Mouse (Mus musculus): ENCODE data around the gene Fstl4. TPM values are rescaled to one million over a fixed set of nuclear protein-coding genes. Genes with fewer than 3 reads are reported as not detected.

The Fstl4 gene
- total and polyA plus RNA-seq, 2 experiments from 2014 or later: 7.4 to 8.1 TPM

GRCm38 (mm10) chr11:53097331-53097730 is 332.9 kb downstream of the Fstl4 start:
- Histone ChIP-seq H3K4me3 (ENCODE audit: low read depth, low read length) (no peak overlapping the region), H3K9ac (no peak overlapping the region), H3K27ac (ENCODE audit: low read depth, low read length) (no peak overlapping the region), H3K9me3 (ENCODE audit: low read length) (no peaks in the 10 kb centered on the region), H3K27me3 (ENCODE audit: insufficient read depth, low read length) (no peaks in the 10 kb centered on the region), H3K4me1 (ENCODE audit: insufficient read depth) (no peaks in the 10 kb centered on the region), H3K36me3 (ENCODE audit: insufficient read depth) (no peaks in the 10 kb centered on the region), H3K4me2 (ENCODE audit: low read depth) (no peak overlapping the region)
- TF ChIP-seq CTCF (IDR thresholded peaks at IDR 0.05; ENCODE audit: low read depth): no peak
- no peak for ATAC-seq
- no peak for DNase-seq
- 83% methylated on average over 8 of the region's 8 CpGs for WGBS

GRCm38 (mm10) chr11:53097870-53098269 is 333.4 kb downstream of the Fstl4 start:
- Histone ChIP-seq H3K36me3 (ENCODE audit: insufficient read depth) (no peaks in the 10 kb centered on the region), H3K4me2 (ENCODE audit: low read depth) (no peak overlapping the region), H3K9ac (no peak overlapping the region), H3K27ac (ENCODE audit: low read depth, low read length) (no peak overlapping the region), H3K4me1 (ENCODE audit: insufficient read depth) (no peaks in the 10 kb centered on the region), H3K27me3 (ENCODE audit: insufficient read depth, low read length) (no peaks in the 10 kb centered on the region), H3K4me3 (ENCODE audit: low read depth, low read length) (no peak overlapping the region), H3K9me3 (ENCODE audit: low read length) (no peaks in the 10 kb centered on the region)
- no peak for DNase-seq
- WGBS: 97% methylated on average over 6 of the region's 6 CpGs
- TF ChIP-seq CTCF (IDR thresholded peaks at IDR 0.05; ENCODE audit: low read depth): no peak
- ATAC-seq: no peak

GRCm38 (mm10) chr11:53098780-53099198 is 334.4 kb downstream of the Fstl4 start:
- Histone ChIP-seq H3K4me1 (ENCODE audit: insufficient read depth) (no peaks in the 10 kb centered on the region), H3K9me3 (ENCODE audit: low read length) (no peaks in the 10 kb centered on the region), H3K36me3 (ENCODE audit: insufficient read depth) (no peaks in the 10 kb centered on the region), H3K27me3 (ENCODE audit: insufficient read depth, low read length) (no peaks in the 10 kb centered on the region), H3K4me2 (ENCODE audit: low read depth) (no peak overlapping the region), H3K9ac (no peak overlapping the region), H3K27ac (ENCODE audit: low read depth, low read length) (no peak overlapping the region), H3K4me3 (ENCODE audit: low read depth, low read length) (no peak overlapping the region)
- no peak for TF ChIP-seq CTCF (IDR thresholded peaks at IDR 0.05; ENCODE audit: low read depth)
- 56% methylated on average over 3 of the region's 3 CpGs for WGBS
- DNase-seq (no peak), ATAC-seq (no peak)

DNA sequence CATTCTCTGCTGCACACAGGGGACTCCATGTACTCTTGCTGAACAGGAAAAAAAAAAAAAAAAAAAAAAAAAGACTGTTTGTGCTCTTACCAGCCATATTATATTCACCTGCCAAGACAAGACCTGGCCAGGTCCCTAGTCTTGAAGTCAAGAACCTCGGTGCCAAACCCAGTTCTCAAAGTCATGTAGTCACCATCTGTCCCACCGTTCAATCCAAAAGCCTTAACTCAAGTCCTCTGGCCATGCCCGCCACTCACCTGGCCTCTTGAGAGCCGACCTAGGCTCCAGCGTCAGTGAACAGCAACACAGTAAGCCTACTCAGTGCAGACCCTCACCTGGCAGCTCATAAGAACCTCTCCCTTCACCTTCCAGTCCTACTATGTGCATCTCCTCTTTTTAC is 334.9 kb downstream of the Fstl4 start:
- no peak overlapping the region for H3K4me3 ChIP-seq (ENCODE audit: low read depth, low read length)
- DNase-seq: no peak
- 88% methylated on average over 5 of the region's 5 CpGs for WGBS
- H3K4me2 ChIP-seq (ENCODE audit: low read depth): no peak overlapping the region
- no peaks in the 10 kb centered on the region for H3K4me1 ChIP-seq (ENCODE audit: insufficient read depth)
- ATAC-seq: no peak
- H3K9ac ChIP-seq: no peak overlapping the region
- no peaks in the 10 kb centered on the region for H3K36me3 ChIP-seq (ENCODE audit: insufficient read depth)
- TF ChIP-seq CTCF (IDR thresholded peaks at IDR 0.05; ENCODE audit: low read depth): no peak
- no peaks in the 10 kb centered on the region for H3K27me3 ChIP-seq (ENCODE audit: insufficient read depth, low read length)
- H3K9me3 ChIP-seq (ENCODE audit: low read length): no peaks in the 10 kb centered on the region
- H3K27ac ChIP-seq (ENCODE audit: low read depth, low read length): no peak overlapping the region

DNA sequence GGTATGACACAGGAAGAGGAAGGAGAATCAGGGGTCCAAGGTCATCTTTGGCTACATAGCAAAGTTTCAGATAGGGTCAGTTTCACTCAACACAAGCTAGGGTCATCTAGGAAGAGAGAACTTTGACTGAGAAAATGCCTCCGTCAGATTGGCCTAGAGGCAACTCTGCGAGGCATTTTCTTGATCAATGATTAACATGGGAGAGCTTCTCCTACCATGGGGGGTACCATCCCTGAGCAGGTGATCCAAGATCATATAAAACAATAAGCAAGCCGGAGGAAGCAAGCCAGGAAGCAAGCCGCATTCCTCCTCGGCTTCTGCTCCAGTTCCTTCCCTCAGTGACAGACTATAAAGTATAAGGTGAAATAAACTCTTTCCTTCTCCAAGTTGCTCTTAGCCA is 337.3 kb downstream of the Fstl4 start:
- no peaks in the 10 kb centered on the region for H3K4me1 ChIP-seq (ENCODE audit: insufficient read depth)
- H3K4me3 ChIP-seq (ENCODE audit: low read depth, low read length): no peak overlapping the region
- ATAC-seq (no peak), DNase-seq (no peak)
- no peaks in the 10 kb centered on the region for H3K27me3 ChIP-seq (ENCODE audit: insufficient read depth, low read length)
- H3K9ac ChIP-seq: no peak overlapping the region
- no peak for TF ChIP-seq CTCF (IDR thresholded peaks at IDR 0.05; ENCODE audit: low read depth)
- H3K36me3 ChIP-seq (ENCODE audit: insufficient read depth): no peaks in the 10 kb centered on the region
- H3K4me2 ChIP-seq (ENCODE audit: low read depth): no peak overlapping the region
- H3K9me3 ChIP-seq (ENCODE audit: low read length): no peaks in the 10 kb centered on the region
- WGBS: 87% methylated on average over 5 of the region's 5 CpGs
- H3K27ac ChIP-seq (ENCODE audit: low read depth, low read length): no peak overlapping the region

DNA sequence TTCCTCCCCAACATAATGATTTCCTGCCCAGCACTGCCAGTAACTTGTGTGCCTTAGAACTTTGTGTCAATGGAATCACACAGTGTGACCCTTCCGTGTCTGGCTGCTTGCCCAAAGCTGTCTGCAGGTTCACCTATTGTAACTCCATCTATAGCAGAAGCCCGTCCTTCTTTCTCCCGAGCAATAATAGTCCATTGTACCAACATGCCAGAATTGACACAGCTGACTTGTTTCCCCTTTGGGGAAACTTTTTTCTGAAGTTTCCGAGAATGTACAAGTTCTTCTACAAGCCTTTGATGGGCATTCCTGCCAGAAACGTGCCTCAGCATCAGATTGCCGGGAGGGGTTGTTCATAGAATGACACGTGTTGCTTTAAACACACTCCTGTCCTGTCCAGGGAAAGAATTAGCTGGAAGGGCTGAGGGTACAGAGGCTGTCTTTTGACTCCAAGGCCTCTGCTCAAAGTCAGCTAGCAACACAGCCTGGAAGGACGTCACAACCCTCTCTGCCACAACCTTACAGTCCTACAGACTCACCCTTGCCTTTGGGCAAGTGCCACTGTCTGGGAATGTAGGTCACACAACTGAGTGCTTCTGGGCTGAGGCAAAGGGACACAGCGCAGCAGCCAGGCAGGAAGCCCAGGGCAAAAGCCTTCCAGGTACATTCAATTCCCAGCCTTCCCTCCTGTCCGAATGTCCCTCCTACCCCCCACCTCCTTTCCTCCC is 339.3 kb downstream of the Fstl4 start:
- no peak for DNase-seq
- WGBS: 29% methylated on average over 10 of the region's 10 CpGs
- TF ChIP-seq CTCF (IDR thresholded peaks at IDR 0.05; ENCODE audit: low read depth): no peak
- Histone ChIP-seq H3K9me3 (ENCODE audit: low read length) (no peaks in the 10 kb centered on the region), H3K27ac (ENCODE audit: low read depth, low read length) (no peak overlapping the region), H3K4me3 (ENCODE audit: low read depth, low read length) (no peak overlapping the region), H3K4me2 (ENCODE audit: low read depth) (no peak overlapping the region), H3K36me3 (ENCODE audit: insufficient read depth) (no peaks in the 10 kb centered on the region), H3K27me3 (ENCODE audit: insufficient read depth, low read length) (no peaks in the 10 kb centered on the region), H3K4me1 (ENCODE audit: insufficient read depth) (no peaks in the 10 kb centered on the region), H3K9ac (no peak overlapping the region)
- no peak for ATAC-seq

GRCm38 (mm10) chr11:53107706-53108105 is 343.3 kb downstream of the Fstl4 start:
- H3K4me1 ChIP-seq (ENCODE audit: insufficient read depth): no peaks in the 10 kb centered on the region
- no peaks in the 10 kb centered on the region for H3K27me3 ChIP-seq (ENCODE audit: insufficient read depth, low read length)
- H3K36me3 ChIP-seq (ENCODE audit: insufficient read depth): no peaks in the 10 kb centered on the region
- H3K27ac ChIP-seq (ENCODE audit: low read depth, low read length): no peak overlapping the region
- no peak for TF ChIP-seq CTCF (IDR thresholded peaks at IDR 0.05; ENCODE audit: low read depth)
- no peak overlapping the region for H3K4me3 ChIP-seq (ENCODE audit: low read depth, low read length)
- H3K9ac ChIP-seq: no peak overlapping the region
- no peak overlapping the region for H3K4me2 ChIP-seq (ENCODE audit: low read depth)
- ATAC-seq (no peak), DNase-seq (no peak)
- H3K9me3 ChIP-seq (ENCODE audit: low read length): no peaks in the 10 kb centered on the region
- WGBS: 41% methylated on average over 5 of the region's 5 CpGs
